Mouse (Mus musculus) heart, adult 9 months (tissue): ENCODE data around the gene Coro7.
"Not testable (repeated sequence)": the region's sequence is repeated elsewhere in the genome, so short reads cannot be mapped to it uniquely, and the experiment has no call there.

Experiments used
- DNase-seq, 2 experiments: peaks; one replicate each; pipeline ENCODE4 v3.0.0; 2022; ENCODE audit warnings: low spot score in 2 of 2

Coro7 gene

DNA sequence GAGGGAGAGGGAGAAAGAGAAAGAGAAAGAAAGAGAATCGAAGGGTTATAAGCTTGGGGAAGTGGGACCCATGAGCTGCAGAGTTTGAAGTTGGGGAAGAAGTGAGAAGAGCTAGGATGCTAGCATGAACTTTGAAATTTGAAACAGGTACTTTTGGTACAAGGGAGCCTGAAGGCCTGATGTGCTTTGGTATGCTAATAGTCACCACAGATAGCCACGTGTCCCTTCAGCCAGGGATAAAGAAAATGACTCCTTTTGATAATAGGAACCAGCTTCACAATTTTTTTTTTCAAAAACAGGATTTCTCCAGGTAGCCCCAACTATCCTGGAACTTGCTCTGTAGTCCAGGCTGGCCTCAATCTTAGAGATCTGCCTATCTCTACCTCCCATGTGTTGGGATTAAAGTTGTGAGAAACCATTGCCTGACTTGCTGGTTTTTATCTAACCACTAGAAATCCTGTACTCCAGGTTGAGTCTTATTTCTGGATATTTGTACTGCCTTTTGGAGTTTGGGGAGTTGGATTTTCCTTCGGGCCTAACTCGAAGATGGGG, 3.1 kb upstream of the Coro7 start:
- no peak for DNase-seq

DNA sequence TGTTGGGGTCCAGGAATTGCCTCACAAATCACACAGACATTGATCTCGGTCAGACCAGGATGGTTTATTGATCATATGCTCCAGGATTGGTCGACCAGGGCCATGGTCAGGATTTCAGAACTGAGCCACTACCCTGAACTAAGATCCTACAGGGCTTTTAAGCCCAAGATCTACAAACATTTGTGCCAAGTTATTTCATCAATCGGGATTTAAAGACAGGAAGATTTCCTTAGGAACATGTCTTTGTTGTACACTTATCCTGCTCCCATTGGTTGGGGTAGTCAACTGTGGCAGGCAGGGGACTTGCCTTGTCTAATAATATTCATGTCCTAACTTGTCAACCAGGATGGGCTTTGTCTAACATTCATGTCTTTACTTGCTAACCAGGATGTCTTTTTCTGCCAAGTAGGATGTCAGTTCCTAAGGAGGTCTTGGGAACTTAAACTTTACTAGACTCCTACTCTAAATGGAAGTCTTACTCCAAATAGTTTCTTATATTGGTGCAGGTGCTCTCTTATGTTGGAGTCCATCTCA, 1.4 kb upstream of the Coro7 start:
- DNase-seq: not testable (repeated sequence)

DNA sequence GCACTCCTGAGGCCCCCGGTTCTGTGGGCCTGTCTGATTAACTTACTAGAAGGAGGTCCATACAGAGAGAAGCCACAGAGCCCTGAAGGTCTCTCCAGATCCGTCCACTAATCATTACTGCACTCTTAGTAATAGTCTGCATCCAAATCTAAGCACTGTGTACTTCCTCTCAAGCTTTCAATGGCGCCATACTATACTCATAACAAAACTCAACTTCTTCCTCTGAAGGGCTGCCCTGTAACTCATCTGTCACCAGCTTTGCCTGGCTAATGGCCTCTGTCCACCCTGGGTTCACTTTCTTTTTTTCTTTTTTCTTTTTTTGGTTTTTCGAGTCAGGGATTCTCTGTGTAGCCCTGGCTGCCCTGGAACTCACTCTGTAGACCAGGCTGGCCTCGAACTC, 1.5 kb downstream of the Coro7 start:
- no peak for DNase-seq

DNA sequence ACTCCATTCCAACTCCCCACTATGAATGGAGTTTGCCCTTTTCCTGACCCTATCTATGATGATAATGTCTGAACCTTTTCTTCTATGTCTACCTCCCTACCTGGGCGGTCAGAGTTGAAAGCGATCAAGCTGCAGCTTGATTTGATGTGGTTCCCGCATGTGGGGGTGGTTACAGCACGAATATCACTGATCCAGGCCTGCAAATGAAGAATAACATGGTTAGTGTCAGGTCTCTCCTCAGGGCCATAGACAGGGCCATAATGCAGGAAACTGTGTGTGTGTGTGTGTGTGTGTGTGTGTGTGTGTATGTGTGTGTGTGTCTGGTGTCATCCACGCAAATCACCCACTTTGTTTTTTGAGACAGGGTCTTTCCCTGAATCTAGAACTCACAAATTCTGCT, 2.7 kb downstream of the Coro7 start:
- DNase-seq: no peak

DNA sequence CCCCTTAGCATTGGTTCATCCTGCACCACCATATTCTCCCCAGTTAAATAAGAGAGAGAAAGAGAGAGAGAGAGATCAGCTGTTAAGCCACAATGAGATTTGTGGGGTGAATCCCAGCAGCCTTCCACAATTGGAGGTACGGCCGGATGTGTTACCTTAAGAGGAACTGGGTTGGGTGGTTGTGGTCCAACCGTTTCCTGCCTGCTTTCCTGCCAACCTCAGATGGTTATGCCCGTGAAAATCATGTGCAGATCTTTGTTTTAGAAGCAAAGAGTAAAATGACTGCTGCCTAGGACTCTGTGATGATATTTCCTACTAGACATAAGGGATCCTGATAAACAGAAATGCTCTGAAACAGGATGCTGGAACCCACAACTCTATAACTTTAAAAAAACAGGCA, 5.5 kb downstream of the Coro7 start:
- no peak for DNase-seq

- DNase-seq: no peak
Observed at GRCm38 (mm10) chr16:4670317-4670716, 9.3 kb downstream of the Coro7 start.

GRCm38 (mm10) chr16:4667190-4667808, 12.3 kb downstream of the Coro7 start:
- peak; percentile 64 to 84 for DNase-seq

GRCm38 (mm10) chr16:4665726-4666125, 13.9 kb downstream of the Coro7 start:
- no peak for DNase-seq

GRCm38 (mm10) chr16:4663806-4664205, 15.8 kb downstream of the Coro7 start:
- DNase-seq: no peak

GRCm38 (mm10) chr16:4661605-4662004, 18.0 kb downstream of the Coro7 start:
- no peak for DNase-seq

- no peak for DNase-seq
Observed at GRCm38 (mm10) chr16:4659326-4659725, 20.3 kb downstream of the Coro7 start.

GRCm38 (mm10) chr16:4658781-4659245, 20.8 kb downstream of the Coro7 start:
- no peak for DNase-seq

- no peak for DNase-seq
Observed at GRCm38 (mm10) chr16:4656571-4657081, 23.0 kb downstream of the Coro7 start.

DNA sequence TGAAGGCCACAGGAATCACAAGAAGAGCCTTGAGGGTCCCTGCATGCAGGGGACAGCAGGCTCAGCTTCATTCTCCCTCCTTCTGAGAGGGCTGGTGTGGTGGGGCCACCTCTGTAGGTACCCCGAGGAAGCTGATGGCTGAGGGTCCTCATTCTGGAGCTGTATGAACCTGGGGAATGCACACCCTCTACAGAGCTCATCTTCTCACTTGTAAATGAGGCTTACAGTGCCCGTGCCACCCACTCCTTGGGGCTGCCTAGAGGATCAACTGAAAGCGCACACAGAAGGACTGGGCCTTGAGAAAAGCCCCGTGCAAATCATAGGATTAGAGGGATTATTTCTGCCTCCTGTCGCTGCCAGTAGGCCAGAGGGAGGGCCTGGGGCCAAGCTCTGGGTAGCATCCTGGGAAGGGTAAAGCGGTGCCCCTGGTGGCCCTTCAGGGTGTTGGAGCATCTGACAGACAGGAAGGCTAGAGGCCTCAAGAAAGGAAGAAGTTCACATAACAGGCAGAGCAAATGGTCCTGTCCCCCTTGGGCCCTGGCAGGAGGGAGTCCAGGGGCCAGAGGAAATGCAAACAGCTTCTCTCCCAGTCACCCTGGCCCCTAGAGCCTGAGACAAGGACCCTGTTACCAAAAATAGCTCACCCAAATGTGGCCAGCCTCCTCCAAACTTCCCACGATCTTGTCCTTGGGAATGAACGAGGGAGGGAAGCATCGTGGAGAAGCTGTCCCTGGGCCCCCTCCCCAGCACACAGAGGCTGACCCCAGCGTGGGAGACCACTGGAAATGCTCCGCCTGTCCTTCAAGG, 23.6 kb downstream of the Coro7 start:
- peak in 1 of 2 experiments; percentile 58 for DNase-seq

DNA sequence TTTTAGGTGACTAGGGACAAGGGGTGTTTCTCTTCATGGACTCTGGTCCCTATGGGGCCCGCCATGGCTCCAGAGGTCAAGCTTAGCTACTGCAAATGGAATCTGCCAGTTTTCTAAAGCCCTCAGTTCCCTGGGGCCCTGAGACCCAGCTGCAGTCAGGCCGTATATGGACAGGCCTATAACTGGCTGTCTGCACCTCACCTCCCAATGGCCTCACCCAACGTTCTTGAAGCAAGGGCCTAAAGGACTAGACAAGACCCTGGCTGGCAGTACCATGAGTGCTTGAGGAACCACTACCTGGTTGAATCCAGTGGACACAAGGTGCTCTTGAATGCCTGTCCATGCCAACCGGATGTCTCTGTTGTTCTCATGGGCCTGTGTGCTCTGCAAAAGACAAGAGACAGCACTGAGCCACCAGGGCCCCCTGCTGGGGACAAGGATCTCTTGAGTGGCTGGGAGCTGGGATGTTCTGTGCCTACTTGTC, 24.3 kb downstream of the Coro7 start:
- DNase-seq: peak; percentile 68 to 69

DNA sequence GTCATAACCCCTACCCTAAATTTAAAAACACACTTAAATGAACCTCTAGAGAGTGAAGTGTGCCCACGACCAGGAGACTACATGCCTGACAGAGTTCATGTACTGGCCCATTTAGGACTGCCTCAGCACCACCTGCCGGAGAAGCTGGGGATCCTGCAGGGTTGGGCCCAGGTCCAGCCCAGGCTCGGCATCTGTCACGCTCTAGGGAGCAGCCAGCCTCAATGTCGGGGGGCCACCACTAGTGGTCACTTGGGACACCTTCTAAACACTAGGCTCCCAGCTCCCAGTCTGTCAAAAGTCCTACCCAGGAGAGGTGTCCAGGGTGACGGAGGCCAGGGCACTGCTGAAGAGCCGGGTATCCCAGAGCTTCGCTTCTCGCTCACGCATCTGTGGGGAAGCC, 24.9 kb downstream of the Coro7 start:
- no peak for DNase-seq

DNA sequence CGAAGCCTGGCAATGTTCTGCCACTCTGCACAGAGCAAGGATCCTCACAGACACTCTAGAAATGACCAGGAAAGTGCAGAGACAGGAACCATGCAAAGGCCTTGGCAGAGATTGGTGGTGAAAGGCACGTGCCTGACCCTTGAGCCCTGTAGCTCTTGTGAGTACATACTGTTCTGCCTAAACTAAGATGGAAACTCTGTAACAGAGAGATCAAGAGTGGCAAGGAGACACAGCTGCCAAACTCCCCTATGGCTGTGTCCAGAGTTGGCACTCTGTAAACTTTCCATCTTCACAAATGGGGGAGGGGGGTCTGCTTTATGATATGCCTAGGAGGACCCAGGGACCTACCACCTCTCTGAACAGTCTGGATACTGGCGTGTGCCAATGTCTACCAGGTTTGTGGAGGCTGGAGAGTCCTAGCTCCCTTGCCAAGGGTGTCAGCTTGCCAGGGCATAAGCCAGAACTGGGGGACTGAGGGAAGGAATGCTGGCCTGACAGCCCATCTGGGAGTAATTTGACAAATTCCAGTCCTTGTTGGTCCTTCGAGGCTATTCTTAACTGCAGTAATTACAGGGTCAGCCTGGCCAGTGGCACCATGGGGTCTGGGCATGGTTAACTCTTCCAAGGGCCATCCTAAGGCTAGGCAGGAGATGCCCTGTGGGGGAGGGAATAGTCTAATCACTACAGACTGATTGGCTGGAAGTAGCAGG, 26.7 kb downstream of the Coro7 start:
- DNase-seq: no peak

DNA sequence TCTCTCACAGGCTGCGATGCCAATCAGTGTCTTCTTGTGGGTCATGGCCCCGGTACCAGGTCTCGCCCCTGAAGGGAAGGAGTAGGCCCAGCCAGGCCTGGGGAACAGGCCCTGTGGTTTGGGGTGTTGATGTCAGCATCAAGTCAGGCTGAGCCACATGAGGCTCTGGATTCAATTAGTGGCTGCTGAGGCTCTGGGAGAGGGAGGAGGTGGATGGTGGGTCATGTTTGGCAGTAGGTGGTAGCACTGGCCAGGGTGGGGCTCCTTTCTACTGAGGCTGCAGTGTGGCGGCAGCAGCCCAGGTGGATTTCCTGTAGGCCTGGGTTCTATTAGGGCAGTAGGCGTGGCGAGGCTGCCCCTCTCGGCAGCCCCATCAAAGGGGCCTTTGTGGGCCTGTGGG, 28.0 kb downstream of the Coro7 start:
- DNase-seq: no peak

GRCm38 (mm10) chr16:4651081-4651480, 28.5 kb downstream of the Coro7 start:
- no peak for DNase-seq

DNA sequence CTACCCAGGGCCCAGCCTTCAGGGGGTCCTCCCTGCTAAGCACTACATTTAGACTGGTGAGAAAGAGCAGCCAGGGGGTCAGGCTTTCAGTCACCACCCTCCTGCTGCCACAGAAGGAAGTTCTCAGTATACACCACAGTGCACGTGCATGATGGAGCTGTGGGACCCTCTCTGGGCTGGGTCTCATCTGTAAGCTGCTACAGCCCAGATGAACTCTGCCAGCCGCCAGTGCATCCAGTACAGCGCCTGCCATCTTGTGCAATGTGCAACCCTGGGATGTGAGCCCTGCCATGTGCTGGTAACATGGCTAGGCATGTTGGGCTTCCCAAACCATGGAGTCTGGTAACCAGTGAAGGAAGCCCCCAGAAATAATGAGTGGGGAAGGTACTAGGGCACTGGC, 29.4 kb downstream of the Coro7 start:
- no peak for DNase-seq

DNA sequence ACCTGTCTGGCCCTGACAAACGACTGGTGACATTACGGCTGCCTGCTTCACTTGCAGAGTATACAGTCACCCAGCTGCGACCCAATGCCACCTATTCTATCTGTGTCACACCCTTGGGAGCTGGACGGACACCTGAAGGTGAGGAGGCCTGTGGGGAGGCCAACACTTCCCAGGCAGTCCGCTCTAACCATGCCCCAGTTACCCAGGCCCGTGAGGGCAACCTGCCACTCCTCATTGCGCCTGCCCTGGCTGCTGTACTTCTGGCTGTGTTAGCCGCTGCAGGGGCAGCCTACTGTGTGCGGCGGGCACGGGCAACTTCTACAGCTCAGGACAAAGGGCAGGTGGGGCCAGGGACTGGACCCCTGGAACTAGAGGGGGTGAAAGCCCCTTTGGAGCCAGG, 29.9 kb downstream of the Coro7 start:
- DNase-seq: no peak

GRCm38 (mm10) chr16:4649211-4649610, 30.4 kb downstream of the Coro7 start:
- DNase-seq: no peak
